Mouse (Mus musculus): ENCODE data around the gene Mocs3. TPM values are rescaled to one million over a fixed set of nuclear protein-coding genes. Genes with fewer than 3 reads are reported as not detected.

Gene Mocs3
- polyA plus RNA-seq, 1 experiment, result 27.4 TPM

DNA sequence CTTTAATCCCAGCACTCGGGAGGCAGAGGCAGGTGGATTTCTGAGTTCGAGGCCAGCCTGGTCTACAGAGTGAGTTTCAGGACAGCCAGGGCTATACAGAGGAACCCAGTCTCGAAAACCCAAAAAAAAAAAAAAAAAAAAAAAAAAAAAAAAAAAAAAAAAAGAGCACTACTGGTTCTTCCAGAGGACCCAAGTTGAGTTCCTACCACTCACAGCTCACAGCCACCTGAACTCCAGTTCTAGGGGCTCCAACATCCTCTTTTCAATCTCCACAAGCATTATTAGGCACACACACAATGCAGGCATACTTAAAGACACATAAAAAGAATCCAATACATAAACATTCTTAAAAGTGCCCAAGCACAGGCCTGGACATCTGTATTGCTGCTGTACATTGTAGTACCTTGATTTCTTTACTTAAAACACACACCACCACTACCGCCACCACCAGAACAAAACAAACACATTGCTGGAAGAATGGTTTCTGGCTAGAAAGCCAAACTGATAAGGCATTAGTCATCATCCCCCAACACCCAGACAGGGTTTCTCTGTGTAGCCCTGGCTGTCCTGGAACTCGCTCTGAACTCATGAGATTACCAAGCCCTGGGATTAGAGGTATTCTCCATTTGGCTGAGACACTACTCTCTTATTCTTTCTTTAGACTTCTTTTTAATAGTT lies 30.3 kb upstream of the Mocs3 start:
- 78% methylated on average over 5 of the region's 5 CpGs for WGBS
- TF ChIP-seq CTCF (IDR thresholded peaks at IDR 0.05; ENCODE audit: borderline replicate concordance, control insufficient read depth, extremely low read depth, insufficient read depth, low read length, poor library complexity) (no peak), POLR2A (IDR thresholded peaks at IDR 0.05; ENCODE audit: control insufficient read depth, extremely low read depth, insufficient read depth, low read length, poor library complexity) (no peak)
- no peak overlapping the region for H3K27ac ChIP-seq (ENCODE audit: control insufficient read depth, insufficient read depth, low read length)
- H3K4me1 ChIP-seq (replicated peaks; ENCODE audit: control insufficient read depth, insufficient read depth, low read length), result peaks cover 14% of the 10 kb centered on the region
- H3K27me3 ChIP-seq (ENCODE audit: control insufficient read depth, insufficient read depth, low read length), result no peaks in the 10 kb centered on the region
- H3K36me3 ChIP-seq (ENCODE audit: control insufficient read depth, insufficient read depth, low read length), result peaks cover 10% of the 10 kb centered on the region
- no peak for DNase-seq
- no peak overlapping the region for H3K4me3 ChIP-seq (ENCODE audit: control insufficient read depth, insufficient read depth, low read length)

- Histone ChIP-seq H3K4me1 (replicated peaks; ENCODE audit: control insufficient read depth, insufficient read depth, low read length) (peaks cover 13% of the 10 kb centered on the region), H3K4me3 (ENCODE audit: control insufficient read depth, insufficient read depth, low read length) (no peak overlapping the region), H3K36me3 (ENCODE audit: control insufficient read depth, insufficient read depth, low read length) (no peaks in the 10 kb centered on the region), H3K27me3 (ENCODE audit: control insufficient read depth, insufficient read depth, low read length) (no peaks in the 10 kb centered on the region), H3K27ac (ENCODE audit: control insufficient read depth, insufficient read depth, low read length) (no peak overlapping the region)
- DNase-seq, result no peak
- 79% methylated on average over 8 of the region's 8 CpGs for WGBS
- TF ChIP-seq POLR2A (IDR thresholded peaks at IDR 0.05; ENCODE audit: control insufficient read depth, extremely low read depth, insufficient read depth, low read length, poor library complexity), result no peak
- no peak for TF ChIP-seq CTCF (IDR thresholded peaks at IDR 0.05; ENCODE audit: borderline replicate concordance, control insufficient read depth, extremely low read depth, insufficient read depth, low read length, poor library complexity)
Measured at GRCm38 (mm10) chr2:168204476-168204999, 25.9 kb upstream of the Mocs3 start.

GRCm38 (mm10) chr2:168205265-168205664 lies 25.2 kb upstream of the Mocs3 start:
- peaks cover 9% of the 10 kb centered on the region for H3K4me1 ChIP-seq (replicated peaks; ENCODE audit: control insufficient read depth, insufficient read depth, low read length)
- 7% methylated on average over 6 of the region's 6 CpGs for WGBS
- TF ChIP-seq CTCF (IDR thresholded peaks at IDR 0.05; ENCODE audit: borderline replicate concordance, control insufficient read depth, extremely low read depth, insufficient read depth, low read length, poor library complexity) (peak; percentile 87; the same call in 1 of the 2 replicates), POLR2A (IDR thresholded peaks at IDR 0.05; ENCODE audit: control insufficient read depth, extremely low read depth, insufficient read depth, low read length, poor library complexity) (no peak)
- H3K27me3 ChIP-seq (ENCODE audit: control insufficient read depth, insufficient read depth, low read length), result no peaks in the 10 kb centered on the region
- DNase-seq, result peak; percentile 88
- no peaks in the 10 kb centered on the region; the same call in 1 of the 2 replicates for H3K36me3 ChIP-seq (ENCODE audit: control insufficient read depth, insufficient read depth, low read length)
- H3K4me3 ChIP-seq (ENCODE audit: control insufficient read depth, insufficient read depth, low read length), result peak overlapping the region; percentile 96
- peak overlapping the region; percentile 14 for H3K27ac ChIP-seq (ENCODE audit: control insufficient read depth, insufficient read depth, low read length)

GRCm38 (mm10) chr2:168205681-168206631 lies 24.5 kb upstream of the Mocs3 start:
- DNase-seq, result peak; percentile 50
- H3K4me1 ChIP-seq (replicated peaks; ENCODE audit: control insufficient read depth, insufficient read depth, low read length), result peaks cover 9% of the 10 kb centered on the region
- H3K4me3 ChIP-seq (ENCODE audit: control insufficient read depth, insufficient read depth, low read length), result peak overlapping the region; percentile 96
- no peaks in the 10 kb centered on the region; the same call in 1 of the 2 replicates for H3K36me3 ChIP-seq (ENCODE audit: control insufficient read depth, insufficient read depth, low read length)
- no peak for TF ChIP-seq POLR2A (IDR thresholded peaks at IDR 0.05; ENCODE audit: control insufficient read depth, extremely low read depth, insufficient read depth, low read length, poor library complexity)
- TF ChIP-seq CTCF (IDR thresholded peaks at IDR 0.05; ENCODE audit: borderline replicate concordance, control insufficient read depth, extremely low read depth, insufficient read depth, low read length, poor library complexity), result no peak
- no peaks in the 10 kb centered on the region for H3K27me3 ChIP-seq (ENCODE audit: control insufficient read depth, insufficient read depth, low read length)
- under 1% methylated on average over 48 of the region's 49 CpGs for WGBS
- H3K27ac ChIP-seq (ENCODE audit: control insufficient read depth, insufficient read depth, low read length), result peak overlapping the region; percentile 17

GRCm38 (mm10) chr2:168206725-168207644 lies 23.4 kb upstream of the Mocs3 start, which contains the start of gene Adnp:
Gene Adnp, minus strand, starts transcription at chr2:168207112.
- under 1% methylated on average over 75 of the region's 89 CpGs for WGBS
- H3K36me3 ChIP-seq (ENCODE audit: control insufficient read depth, insufficient read depth, low read length), result peaks cover 7% of the 10 kb centered on the region
- TF ChIP-seq POLR2A (IDR thresholded peaks at IDR 0.05; ENCODE audit: control insufficient read depth, extremely low read depth, insufficient read depth, low read length, poor library complexity) (peak; percentile 19; the same call in 1 of the 2 replicates), CTCF (IDR thresholded peaks at IDR 0.05; ENCODE audit: borderline replicate concordance, control insufficient read depth, extremely low read depth, insufficient read depth, low read length, poor library complexity) (peak; percentile 61; the same call in 1 of the 2 replicates)
- no peaks in the 10 kb centered on the region for H3K27me3 ChIP-seq (ENCODE audit: control insufficient read depth, insufficient read depth, low read length)
- peak within 1 kb of the TSS; percentile 46 for H3K27ac ChIP-seq (ENCODE audit: control insufficient read depth, insufficient read depth, low read length)
- H3K4me3 ChIP-seq (ENCODE audit: control insufficient read depth, insufficient read depth, low read length), result peak within 1 kb of the TSS; percentile 96
- DNase-seq, result peak; percentile 97
- H3K4me1 ChIP-seq (replicated peaks; ENCODE audit: control insufficient read depth, insufficient read depth, low read length), result peaks cover 9% of the 10 kb centered on the region
